Mouse (Mus musculus) G1E (cell line): ENCODE data around the gene Cyp11a1.

Experiments
- CTCF ChIP-seq: IDR thresholded peaks from 2 replicates; pipeline ENCODE4 v1.5.1; 2012; ENCODE audit warnings: low read depth, low read length, inconsistent platforms, mixed read lengths
- GATA1 ChIP-seq: IDR thresholded peaks from 2 replicates; pipeline ENCODE4 v1.6.1; 2012; ENCODE audit warnings: borderline replicate concordance, low read length, inconsistent platforms, mixed read lengths
- POLR2AphosphoS5 ChIP-seq: IDR thresholded peaks from 2 replicates; pipeline ENCODE4 v1.6.1; 2012; ENCODE audit warnings: low read depth, low read length, inconsistent platforms; ENCODE audit not compliant: insufficient replicate concordance
- TAL1 ChIP-seq: conservative IDR thresholded peaks from 2 replicates; pipeline ENCODE4 v1.6.1; 2012; ENCODE audit warnings: low read depth, low read length, inconsistent platforms, mixed read lengths

- TF ChIP-seq CTCF (no peak), POLR2AphosphoS5 (no peak), TAL1 (no peak), GATA1 (no peak)
These were observed 8.6 kb upstream of the Cyp11a1 start for GRCm38 (mm10) chr9:57997511-57998031.
